Mouse (Mus musculus) ES-E14 (cell line): ENCODE measurements around the gene Phka1.

Experiments used
- CHD2 ChIP-seq: IDR thresholded peaks from 2 replicates; pipeline ENCODE4 v1.6.1; 2014; ENCODE audit warnings: mild to moderate bottlenecking, low read depth, low read length, inconsistent platforms
- MAFK ChIP-seq: IDR thresholded peaks from 2 replicates; pipeline ENCODE4 v1.6.1; 2014; ENCODE audit warnings: mild to moderate bottlenecking, low read depth, low read length, inconsistent platforms; ENCODE audit not compliant: insufficient read depth
- ZC3H11A ChIP-seq: IDR thresholded peaks from 2 replicates; pipeline ENCODE4 v1.6.1; 2012; ENCODE audit warnings: low read depth, mild to moderate bottlenecking, inconsistent platforms, low read length, borderline replicate concordance
- ZNF384 ChIP-seq: IDR thresholded peaks from 2 replicates; pipeline ENCODE4 v1.6.1; 2012; ENCODE audit warnings: low read depth, low read length, inconsistent platforms

- TF ChIP-seq ZC3H11A = no peak
- no peak for TF ChIP-seq MAFK
- no peak for TF ChIP-seq CHD2
- no peak for TF ChIP-seq ZNF384
Measured at GRCm38 (mm10) chrX:102643823-102644572, at the start of gene Phka1.
